Mouse (Mus musculus): ENCODE results near the gene Gm17093.
"Not testable (repeated sequence)": the region's sequence is repeated elsewhere in the genome, so short reads cannot be mapped to it uniquely, and the experiment has no call there.

- TF ChIP-seq CTCF (IDR thresholded peaks at IDR 0.05; ENCODE audit: control insufficient read depth, insufficient read depth, insufficient replicate concordance, low read depth, low read length); POLR2A (IDR thresholded peaks at IDR 0.05; ENCODE audit: control insufficient read depth, low read depth, low read length): not testable (repeated sequence)
Observed at GRCm38 (mm10) chr14:44547961-44548360, 29.9 kb downstream of the Gm17093 start.

Measured in testis, adult 2 months (tissue).